Mouse (Mus musculus) thymus, postnatal 14 days (tissue): ENCODE measurements at regions not wholly inside any gene's neighbourhood (a gene's known extent, or its start where the extent isn't known, plus 50 kb on each side); places are given as distances from the start of the nearest gene placed in this dataset.

Experiments used
- DNase-seq: peaks from one replicate; pipeline ENCODE4 v3.0.0; 2021

GRCm38 (mm10) chr5:91692292-91692691, 174.9 kb downstream of the Parm1 start:
- DNase-seq: no peak

GRCm38 (mm10) chr5:91678727-91679126, 161.3 kb downstream of the Parm1 start:
- no peak for DNase-seq
